Mouse (Mus musculus): ENCODE measurements at regions not wholly inside any gene's neighbourhood (a gene's known extent, or its start where the extent isn't known, plus 50 kb on each side); places are given as distances from the start of the nearest gene placed in this dataset.
A peak's percentile ranks its signal among the peaks of the same experiment; 100 is the strongest.

- no peak for TF ChIP-seq CTCF (conservative IDR thresholded peaks at IDR 0.05)
- Histone ChIP-seq H3K4me3 (no peak overlapping the region), H3K27ac (no peak overlapping the region)
- no peak for DNase-seq (ENCODE audit: low spot score in 2 of 2)
Measured at GRCm38 (mm10) chr15:46592868-46593267, 6458.7 kb downstream of the 9330182O14Rik start.

DNA sequence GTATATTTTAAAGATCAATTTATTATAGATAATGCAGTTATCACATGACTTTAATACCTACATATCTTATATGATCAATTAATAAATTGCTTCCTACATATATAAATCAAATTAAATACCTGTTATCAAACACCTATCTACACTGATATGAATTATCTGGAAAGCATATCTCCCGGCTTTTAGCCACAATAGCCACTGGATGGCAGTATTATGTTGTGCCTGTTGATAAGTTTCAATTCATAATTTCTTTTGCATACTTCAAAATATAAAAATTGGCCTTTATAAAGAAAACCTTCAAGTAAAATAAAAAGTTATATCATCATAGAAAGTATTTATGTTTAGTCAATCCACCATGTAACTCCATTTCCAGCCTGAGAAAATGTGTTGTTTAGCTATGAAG is 6464.2 kb downstream of the 9330182O14Rik start:
- Histone ChIP-seq H3K4me3 (no peak overlapping the region), H3K27ac (no peak overlapping the region)
- peak in 1 of 2 experiments; percentile 12 for DNase-seq (ENCODE audit: low spot score in 2 of 2)
- TF ChIP-seq CTCF (conservative IDR thresholded peaks at IDR 0.05): peak; percentile 80

GRCm38 (mm10) chr15:46623431-46624029 is 6489.4 kb downstream of the 9330182O14Rik start:
- no peak overlapping the region for H3K27ac ChIP-seq

DNA sequence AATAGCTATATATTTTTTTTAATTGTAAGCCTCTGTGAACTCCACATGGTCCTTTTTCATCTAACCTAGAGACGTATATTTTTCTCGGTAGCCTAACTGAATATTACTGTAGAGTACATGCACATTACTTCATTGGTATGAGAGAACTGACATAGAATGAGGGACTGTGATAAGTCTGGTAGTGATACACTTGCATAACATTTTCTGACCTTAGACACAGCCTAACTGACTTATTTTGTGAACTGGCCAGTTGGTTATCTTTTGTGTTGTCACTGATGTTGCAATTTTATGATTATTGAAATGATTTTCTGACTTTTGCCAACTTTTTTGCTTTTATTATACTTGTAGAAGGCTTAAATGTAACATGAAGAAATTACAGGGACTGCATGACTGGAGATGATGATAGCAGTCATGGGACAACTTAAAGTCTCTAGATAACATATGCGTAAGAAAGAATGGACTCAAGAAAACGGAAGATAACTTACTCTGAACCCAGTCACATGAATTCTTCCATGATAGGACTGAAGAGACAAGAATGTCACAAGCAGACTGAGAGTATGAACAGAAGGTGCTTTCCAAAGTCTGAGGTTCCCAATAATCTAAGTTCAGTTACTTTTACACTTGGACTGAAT is 6491.0 kb downstream of the 9330182O14Rik start:
- DNase-seq (ENCODE audit: low spot score in 2 of 2): no peak
- no peak overlapping the region for H3K27ac ChIP-seq
- TF ChIP-seq CTCF (conservative IDR thresholded peaks at IDR 0.05): no peak
- H3K4me3 ChIP-seq: no peak overlapping the region

More at GRCm38 (mm10) chr15:46623431-46624029, 6489.4 kb downstream of the 9330182O14Rik start:
- TF ChIP-seq CTCF (conservative IDR thresholded peaks at IDR 0.05): no peak
- no peak for DNase-seq (ENCODE audit: low spot score in 2 of 2)
- H3K4me3 ChIP-seq: no peak overlapping the region

Data from layer of hippocampus, adult 2 months (tissue).